Mouse (Mus musculus): ENCODE measurements around the gene Syf2. TPM values are rescaled to one million over a fixed set of nuclear protein-coding genes. Genes with fewer than 3 reads are reported as not detected.

The Syf2 gene
- polyA plus RNA-seq, 1 experiment = 20.1 TPM

DNA sequence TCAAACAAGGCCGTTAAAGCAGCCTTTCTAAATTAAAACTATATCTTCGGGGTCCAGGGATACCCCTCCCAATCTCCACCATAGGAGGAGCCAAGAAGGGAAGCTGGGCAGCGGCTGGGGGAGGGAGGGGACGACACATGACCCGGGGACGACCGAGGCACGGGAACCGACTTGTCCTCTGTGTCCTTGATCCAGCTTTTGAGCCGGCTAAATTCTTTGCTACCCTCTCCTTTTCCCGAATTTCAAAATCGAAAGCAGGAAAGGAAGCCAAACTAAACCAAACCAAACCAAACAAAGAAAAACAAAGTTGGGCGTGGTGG, 7.8 kb upstream of the Syf2 start:
- DNase-seq (ENCODE audit: low read depth, low spot score) = no peak
- WGBS = under 1% methylated on average over 13 of the region's 13 CpGs

DNA sequence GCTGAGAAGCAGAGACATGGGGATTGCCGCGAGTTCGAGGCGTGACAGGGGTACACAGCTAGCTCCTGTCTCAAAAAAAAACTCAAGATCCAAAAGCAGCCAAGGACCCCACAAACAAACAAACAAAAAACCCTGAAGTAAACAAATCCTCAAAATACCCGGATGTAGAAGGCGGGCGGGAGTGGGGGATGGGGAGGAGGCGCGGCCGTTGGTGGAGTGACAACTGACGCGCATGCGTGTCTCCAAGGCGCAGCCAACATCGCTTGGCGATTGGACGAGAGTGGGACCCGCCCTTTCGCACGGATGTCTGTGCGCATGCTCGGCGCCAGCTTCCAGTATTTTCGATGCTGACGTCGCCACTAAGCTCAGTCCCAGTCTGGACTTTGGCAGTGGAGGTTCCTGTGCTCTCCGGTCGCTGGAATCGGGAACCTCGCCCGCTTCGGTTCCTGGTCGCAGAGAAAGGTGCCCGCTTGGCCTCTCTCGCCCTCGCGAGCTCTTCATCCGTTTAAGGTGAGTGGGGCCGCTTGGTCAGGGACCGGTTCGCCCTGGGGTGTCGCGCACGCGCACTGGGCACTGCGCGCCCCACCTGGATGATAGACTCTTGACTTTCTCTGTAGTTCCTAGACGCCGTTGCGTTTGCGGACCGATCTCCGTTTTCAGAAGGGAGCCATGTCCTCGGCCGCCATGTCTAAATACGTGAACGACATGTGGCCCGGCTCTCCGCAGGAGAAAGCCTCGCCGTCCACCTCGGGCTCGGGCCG, 7.3 kb upstream of the Syf2 start, which contains the start of gene Rsrp1:
Gene Rsrp1 (plus strand): TSS at position 335 of the 761 bp plus-strand sequence.
- under 1% methylated on average over 64 of the region's 64 CpGs for WGBS
- DNase-seq (ENCODE audit: low read depth, low spot score) = peak; percentile 88

DNA sequence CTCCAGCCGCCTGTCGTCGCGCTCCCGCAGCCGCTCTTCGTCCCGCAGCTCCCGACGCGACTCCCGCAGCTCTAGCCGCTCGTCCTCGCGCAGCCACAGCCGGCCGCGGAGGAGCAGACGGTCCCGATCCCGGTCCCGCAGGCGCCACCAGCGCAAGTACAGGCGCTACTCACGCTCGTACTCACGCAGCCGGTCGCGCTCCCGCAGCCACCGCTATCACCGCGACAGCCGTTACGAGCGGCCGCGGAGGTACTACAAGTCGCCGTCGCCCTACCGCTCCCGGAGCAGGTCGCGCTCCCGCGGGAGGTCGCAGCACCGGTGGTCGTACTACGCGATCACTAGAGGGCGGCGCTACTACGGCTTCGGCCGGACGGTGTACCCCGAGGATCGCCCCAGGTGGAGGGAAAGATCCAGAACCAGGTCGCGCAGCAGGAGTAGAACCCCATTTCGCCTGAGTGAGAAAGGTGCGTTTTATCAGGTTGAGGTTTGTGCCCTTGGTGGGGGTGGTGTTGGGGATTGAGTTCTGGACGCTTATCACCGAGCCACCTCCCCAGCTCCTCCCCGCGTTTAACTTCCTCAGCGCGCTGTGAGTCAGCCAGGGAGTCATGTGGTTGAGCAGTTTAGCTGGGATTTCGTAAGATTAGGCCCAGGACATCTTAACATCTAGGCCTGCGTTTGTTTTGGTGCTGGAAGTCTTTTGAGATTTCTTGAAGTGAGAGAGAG, 6.5 kb upstream of the Syf2 start:
- under 1% methylated on average over 73 of the region's 75 CpGs for WGBS

DNA sequence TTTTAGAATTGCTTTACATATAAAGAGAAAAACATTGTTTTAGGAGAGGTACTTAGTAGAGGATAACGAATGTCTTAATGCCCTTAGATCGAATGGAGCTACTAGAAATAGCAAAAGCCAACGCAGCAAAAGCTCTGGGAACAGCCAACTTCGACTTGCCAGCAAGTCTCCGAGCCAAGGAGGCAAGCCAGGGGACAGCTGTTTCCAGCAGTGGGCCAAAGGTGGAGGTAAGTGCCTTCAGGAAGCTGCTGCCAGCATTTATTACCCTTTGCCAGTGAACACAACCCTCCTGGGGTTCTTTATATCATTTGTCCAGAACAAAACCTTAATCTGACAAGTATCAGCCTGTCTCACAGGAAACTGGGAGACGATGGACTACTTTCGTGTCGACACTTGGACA, 5.5 kb upstream of the Syf2 start:
- no peak for DNase-seq (ENCODE audit: low read depth, low spot score)
- 15% methylated on average over 8 of the region's 8 CpGs for whole genome bisulfite sequencing

More for the DNA sequence above, 6.5 kb upstream of the Syf2 start:
- no peak for DNase-seq (ENCODE audit: low read depth, low spot score)

DNA sequence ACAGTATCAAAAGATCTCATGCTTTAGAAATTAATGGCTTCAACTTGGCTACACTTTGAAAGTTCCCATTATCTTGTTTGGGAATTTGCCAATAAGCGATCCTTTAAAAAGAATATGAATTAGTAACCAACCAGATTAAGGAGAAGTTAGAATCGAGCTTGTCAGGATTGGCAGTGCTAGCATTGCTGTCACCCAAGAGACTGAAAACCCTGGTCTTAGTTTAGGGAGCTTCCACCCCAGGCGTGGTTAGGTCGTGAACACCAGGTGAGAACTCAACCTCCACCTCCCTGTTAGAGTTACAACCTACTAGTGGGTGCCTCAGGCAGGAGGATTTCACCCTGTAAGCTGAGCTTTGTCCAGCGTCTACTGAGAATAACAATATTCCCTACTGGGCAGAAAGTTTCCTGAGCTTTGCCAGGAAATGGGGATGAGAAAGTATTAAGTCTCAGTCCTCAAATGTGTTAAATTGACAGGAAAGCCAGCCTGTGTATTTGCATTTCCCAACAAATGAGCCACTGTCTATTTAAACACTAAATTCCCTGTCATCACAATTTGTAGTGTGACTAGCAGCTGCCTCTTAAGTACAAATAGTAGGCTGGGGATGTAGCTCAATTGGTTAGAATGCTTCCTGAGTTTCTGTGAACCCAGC, 2.8 kb upstream of the Syf2 start:
- no peak for DNase-seq (ENCODE audit: low read depth, low spot score)
- 56% methylated on average over 5 of the region's 5 CpGs for WGBS

DNA sequence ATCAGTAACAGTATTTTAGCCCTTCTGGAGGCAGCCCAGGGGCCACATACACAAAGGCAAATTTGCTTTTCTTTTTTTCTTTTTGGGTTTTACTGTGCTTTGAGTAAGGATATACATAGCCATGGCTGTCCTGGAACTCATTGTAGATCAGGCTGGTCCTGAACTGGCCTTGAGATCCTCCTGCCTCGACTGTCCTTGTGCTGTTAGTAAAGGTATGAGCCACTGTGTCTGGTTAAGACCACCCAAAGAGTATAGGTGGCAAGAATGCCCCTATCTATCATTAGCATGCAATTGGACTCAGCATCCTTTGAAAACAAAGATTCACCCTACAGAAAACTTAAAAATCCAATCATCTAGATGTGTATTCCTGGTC, 2.2 kb upstream of the Syf2 start:
- 59% methylated on average over 1 of the region's 1 CpGs for WGBS
- no peak for DNase-seq (ENCODE audit: low read depth, low spot score)

DNA sequence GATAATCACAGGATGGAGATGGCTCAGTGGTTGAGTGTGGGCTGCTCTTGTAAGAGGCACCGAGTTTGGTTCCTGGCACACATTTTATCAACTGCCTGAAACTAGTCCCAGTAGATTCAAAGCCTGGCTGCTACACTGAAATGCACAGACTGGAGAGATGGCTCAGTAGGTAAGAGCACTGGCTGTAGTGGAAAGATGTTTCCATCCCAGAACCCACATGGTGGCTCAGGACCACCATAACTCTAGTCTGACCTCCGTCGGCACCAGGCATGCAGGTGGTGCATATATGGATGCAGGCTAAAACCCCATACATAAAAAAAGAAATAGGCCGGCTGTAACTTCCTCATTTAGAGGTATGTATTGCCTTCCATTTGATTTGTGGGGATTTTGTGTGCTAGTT, 1.2 kb upstream of the Syf2 start:
- 64% methylated on average over 4 of the region's 4 CpGs for WGBS
- DNase-seq (ENCODE audit: low read depth, low spot score) = no peak

DNA sequence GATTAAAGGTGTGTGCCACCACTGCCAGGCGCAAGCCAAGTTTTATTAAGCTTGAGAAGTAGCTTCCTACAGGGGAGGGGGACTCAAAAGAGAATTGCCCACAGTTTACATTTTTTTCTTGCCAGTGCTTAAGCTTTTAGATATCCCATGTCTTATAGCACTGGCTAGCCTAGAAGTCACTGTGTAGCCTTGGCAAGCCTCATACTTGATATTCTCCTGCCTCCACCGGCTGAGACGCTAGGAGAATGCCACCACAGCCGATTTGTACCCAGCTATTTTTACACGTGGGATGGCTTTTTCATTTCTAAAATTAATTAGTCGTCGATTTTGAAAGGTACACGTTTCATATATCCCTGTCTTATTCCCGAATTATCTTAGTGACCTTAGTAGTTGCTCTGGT, 508 bp upstream of the Syf2 start:
- WGBS = 20% methylated on average over 9 of the region's 9 CpGs
- no peak for DNase-seq (ENCODE audit: low read depth, low spot score)

DNA sequence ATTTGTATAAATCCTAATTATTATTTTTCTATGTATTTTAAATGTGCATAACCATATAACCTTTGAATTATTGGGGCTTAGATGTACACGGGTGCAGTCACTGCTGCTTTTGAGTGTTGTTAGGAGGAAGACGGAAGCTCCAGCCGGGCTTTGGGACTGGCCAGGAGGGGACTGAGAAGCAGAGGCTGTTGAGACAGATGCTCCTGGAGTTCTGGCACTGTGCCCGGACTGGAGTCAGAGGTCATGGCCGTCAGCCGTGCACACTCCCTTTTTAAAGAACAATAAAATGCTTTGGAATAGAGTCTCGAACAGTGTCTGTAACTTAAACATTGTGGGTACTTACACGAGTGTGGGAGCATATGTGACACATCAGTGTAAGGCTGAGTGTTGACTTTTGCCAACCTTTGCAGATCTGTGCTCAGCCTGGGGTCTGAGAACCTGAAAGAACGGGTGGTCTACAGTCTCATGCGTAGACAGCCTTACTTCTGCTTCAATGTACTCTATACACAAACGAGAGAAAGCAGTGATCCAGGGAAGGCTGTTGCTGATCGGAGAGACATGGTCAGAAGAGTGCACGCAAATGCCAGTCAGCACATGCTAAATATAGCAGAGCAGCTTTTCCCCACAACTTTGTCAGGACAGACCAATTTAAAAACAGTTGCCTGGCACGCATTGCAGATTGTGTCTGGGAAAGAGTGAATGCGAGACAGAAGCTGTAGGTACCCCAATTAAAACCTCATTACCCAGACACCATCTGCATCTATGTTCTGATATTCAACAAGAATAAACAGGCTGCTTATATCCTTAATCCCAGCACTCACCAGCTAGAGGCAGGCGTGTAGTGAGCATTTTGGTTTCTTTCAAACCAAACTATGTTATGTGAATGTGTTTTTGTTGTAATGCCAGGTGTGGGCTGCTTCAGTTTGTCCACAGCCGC, 6.8 kb downstream of the Syf2 start:
- DNase-seq (ENCODE audit: low read depth, low spot score) = no peak
- WGBS = 41% methylated on average over 17 of the region's 17 CpGs

DNA sequence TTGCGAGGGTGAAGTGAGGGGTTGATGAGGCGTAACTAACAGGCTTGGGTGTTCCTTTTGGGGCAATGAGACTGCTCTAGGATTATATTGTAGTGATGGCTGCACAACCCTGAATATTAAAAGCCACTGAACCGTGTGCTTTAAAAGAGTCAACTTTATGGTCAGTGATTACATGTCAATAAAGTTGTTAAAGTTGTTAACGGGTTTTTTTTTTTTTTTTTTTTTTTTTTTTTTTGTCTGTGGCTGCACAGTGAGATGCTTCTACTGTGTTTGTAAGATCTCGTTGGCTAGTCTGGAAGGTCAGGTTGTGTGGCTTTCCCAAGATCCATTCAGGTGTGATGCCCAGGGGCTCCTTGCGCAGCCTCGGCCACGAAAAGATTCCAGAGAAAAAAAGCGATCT, 9.2 kb downstream of the Syf2 start:
- 33% methylated on average over 9 of the region's 9 CpGs for WGBS
- DNase-seq (ENCODE audit: low read depth, low spot score) = no peak

DNA sequence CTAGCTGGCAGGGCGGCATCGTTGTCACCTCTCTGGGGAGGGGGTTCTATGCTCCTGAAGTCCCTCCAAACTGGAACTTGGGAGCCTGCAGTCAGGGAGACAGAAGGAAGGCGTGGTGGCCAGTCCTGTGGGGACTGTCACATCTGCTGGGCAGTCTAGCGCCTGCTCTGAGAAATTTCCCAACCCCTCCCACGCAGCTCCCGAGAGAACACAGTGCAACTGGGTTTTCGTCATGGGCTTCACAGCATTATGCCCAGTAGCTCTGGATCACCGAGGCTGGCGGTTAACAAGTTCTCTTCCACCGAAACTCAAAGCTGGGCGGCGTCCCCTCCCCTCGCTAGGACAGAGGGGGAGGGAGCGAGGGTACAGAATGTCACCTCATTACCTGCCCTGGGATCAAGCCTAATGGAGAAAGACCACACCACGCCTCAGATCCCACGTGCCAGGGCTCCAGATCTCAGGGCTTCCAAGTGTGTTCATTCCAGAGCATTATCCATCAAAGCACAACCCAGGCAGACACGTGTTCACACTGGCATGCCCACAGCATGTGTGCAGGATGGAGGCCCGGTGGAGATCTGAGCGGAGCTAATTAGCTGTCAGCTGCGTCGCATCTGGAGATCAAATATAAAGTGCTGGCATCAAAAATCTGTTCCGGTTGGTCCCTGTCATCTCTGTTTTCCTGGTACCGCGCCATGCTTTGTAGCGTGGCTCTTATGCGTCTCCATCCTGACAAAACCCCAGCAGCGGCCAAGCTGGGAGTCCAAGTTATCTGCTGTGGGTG, 13.2 kb downstream of the Syf2 start:
- WGBS = 42% methylated on average over 27 of the region's 27 CpGs
- no peak for DNase-seq (ENCODE audit: low read depth, low spot score)

DNA sequence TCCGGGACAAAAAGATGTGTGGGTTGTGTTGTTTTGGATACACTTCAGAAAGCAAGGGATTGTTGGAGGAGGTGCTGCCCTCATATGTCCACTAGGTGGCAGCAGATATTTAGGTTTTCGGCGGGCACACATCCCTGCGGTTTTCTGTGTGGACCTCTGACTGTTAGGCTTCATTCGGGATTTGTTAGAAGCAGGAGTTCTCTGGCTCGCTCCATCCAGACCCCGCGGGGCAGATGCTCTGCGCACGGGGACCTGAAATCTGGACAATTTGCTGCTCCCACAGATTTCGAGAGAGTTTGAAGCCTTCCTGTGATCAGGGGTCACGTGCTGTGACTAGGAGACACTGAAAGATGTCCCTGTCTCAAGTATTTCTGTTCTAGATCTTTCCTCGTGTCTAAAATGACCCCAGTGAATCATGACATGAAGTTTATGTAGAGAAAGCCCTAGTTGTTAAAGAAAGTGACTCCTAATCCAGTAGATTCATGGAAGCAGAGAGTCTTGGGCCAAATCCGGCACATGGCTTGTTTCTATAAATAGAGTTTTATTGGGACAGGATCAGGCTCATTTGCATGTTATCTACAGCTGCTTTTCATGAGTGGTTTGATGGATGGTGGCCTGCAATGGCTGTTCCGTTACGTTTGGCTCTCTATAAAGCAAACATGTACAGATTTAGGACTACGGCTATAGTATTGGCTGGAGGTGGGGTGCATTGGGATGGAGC, 15.5 kb downstream of the Syf2 start:
- 3% methylated on average over 17 of the region's 17 CpGs for WGBS
- DNase-seq (ENCODE audit: low read depth, low spot score) = no peak

DNA sequence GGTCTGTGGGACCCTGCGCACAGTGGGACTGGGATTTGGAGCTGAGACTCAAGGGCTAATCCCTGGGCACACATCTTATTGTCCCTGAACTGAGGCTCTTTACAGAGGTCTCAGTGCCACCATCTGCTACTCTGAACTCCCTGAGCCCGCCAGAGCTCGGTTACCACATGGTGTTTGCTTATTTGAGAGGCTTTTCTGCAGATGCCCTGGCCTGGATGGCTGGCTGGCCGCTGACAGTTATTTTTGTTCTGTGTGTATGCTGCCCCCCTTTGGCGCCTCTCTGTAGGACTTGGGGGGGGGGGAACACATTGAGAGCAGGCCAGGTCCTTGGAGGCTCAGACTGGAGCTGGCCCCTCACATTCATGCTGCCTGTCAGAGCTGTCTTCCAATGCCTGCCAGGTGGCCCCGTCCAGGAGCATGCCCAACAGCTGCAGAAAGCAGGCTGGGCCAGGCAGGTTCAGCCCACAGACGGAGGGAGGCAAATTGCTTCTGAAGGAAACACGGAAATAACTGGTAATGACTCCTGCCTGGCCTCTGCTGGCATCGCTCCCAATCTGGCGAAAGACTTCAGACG, 19.9 kb downstream of the Syf2 start:
- DNase-seq (ENCODE audit: low read depth, low spot score) = no peak
- 10% methylated on average over 11 of the region's 11 CpGs for WGBS

DNA sequence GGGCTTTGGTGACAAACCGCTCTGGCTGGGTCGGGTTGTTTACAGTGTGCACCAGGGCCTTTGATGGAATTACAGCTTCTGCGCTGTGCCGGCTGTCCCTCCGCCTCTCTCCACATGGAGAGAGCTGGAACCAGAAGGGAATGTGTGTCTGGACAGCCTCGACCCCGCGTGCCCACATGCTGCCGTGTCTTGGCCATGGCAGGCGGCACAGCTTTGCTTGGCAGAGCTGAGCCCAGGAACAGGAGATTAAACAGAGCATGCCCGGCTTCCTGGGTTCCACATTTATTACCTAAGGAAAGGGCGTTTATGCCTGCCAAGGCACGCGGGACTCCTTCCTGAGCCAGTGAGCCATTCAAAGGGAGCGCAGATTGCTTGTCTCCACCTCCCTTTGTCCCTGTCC, 23.8 kb downstream of the Syf2 start:
- 10% methylated on average over 15 of the region's 15 CpGs for WGBS
- no peak for DNase-seq (ENCODE audit: low read depth, low spot score)

DNA sequence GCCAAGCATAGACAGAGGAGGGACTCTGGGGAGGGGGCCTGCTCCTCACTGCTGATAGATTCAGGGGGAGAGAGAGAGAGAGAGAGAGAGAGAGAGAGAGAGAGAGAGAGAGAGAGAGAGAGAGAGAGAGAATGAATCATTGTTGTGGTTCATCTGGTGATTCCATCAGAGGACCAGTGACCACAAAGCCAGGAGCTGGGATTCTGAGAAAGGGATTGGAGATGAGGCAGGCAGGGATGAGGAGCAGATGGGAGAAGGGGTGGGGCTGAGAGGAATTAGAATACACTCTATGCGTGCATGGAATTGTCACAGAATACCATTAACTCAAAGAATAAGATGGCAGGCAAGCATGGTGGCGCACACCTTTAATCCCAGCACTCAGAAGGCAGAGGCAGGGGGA, 24.5 kb downstream of the Syf2 start:
- no peak for DNase-seq (ENCODE audit: low read depth, low spot score)
- WGBS = 95% methylated on average over 2 of the region's 2 CpGs

DNA sequence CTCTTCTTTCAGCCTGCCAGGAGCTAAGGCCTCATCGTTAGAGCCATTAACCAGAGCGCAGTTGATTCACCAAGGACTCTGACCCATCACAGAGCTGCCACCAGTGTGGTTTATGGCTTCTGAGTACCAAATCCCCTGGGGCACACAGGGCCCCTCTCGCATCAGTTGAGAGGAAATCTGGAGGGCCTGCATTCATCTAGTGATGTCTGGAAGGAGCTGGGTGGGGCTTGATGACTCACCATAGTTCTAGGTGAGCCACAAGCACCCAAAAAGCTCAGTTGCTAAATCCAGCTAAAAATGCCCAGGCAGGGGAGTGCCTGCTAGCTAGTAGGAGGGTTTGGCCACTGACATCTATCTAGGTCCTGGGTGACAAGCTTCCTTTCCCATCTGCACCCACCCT, 25.1 kb downstream of the Syf2 start:
- no peak for DNase-seq (ENCODE audit: low read depth, low spot score)
- 37% methylated on average over 3 of the region's 3 CpGs for WGBS

DNA sequence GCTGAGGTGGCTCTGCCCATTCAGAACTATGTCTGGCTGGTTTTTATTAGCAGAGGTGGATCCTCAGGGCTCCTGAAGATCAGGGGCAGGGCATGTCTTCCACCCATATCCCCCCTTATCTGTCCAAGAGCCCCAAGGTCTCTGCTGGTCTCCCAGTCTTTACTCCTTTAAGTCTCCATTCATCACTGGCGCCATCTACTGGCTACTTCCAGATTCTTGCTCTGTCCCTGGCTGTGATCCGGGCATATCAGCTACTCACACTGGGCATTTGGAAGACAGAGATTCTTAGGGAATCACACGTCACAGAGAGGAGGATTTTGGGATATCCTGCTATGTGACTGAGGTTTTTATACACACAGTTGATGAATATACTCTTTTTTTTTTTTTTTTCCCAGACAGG, 25.6 kb downstream of the Syf2 start:
- peak; percentile 54 for DNase-seq (ENCODE audit: low read depth, low spot score)
- WGBS = 12% methylated on average over 3 of the region's 3 CpGs

All from large intestine, adult 2 months (tissue).